Mouse (Mus musculus) kidney, adult 2 months (tissue): ENCODE measurements around the gene Atp12a. TPM values are rescaled to one million over a fixed set of nuclear protein-coding genes. Genes with fewer than 3 reads are reported as not detected.

ENCODE experiments used
- DNase-seq: peaks from one replicate; pipeline ENCODE4 v3.0.0; 2021
- H3K27ac ChIP-seq: fragments of 200-500 bp; 2 replicates; pipeline ENCODE4 v1.5.1; 2012; ENCODE audit warnings: low read depth, low read length, control low read depth, inconsistent platforms; ENCODE audit not compliant: insufficient read depth
- H3K27me3 ChIP-seq: fragments of 200-500 bp; replicated peaks from 2 replicates; pipeline ENCODE4 v1.6.1; 2012; ENCODE audit warnings: mild to moderate bottlenecking, moderate library complexity, low read length, inconsistent platforms; ENCODE audit not compliant: control insufficient read depth, insufficient read depth
- H3K36me3 ChIP-seq: fragments of 200-500 bp; 2 replicates; pipeline ENCODE4 v1.6.1; 2012; ENCODE audit warnings: mild to moderate bottlenecking, moderate library complexity, low read length, inconsistent platforms; ENCODE audit not compliant: control insufficient read depth, insufficient read depth
- H3K4me1 ChIP-seq: fragments of 200-500 bp; 2 replicates; pipeline ENCODE4 v1.6.1; 2011; ENCODE audit warnings: low read length; ENCODE audit not compliant: control insufficient read depth, insufficient read depth
- H3K4me3 ChIP-seq: fragments of 200-500 bp; 2 replicates; pipeline ENCODE4 v1.5.1; 2011; ENCODE audit warnings: mild to moderate bottlenecking, low read depth, low read length, control low read depth; ENCODE audit not compliant: insufficient read depth
- CTCF ChIP-seq: fragments of 200-500 bp; conservative IDR thresholded peaks from 2 replicates; pipeline ENCODE4 v1.5.1; 2011; ENCODE audit warnings: low read depth, mild to moderate bottlenecking, control low read depth, low read length, moderate library complexity, mixed read lengths; ENCODE audit not compliant: insufficient read depth, insufficient read length
- POLR2A ChIP-seq: fragments of 200-500 bp; IDR thresholded peaks from one replicate; pipeline ENCODE4 v1.6.1; 2011; ENCODE audit warnings: low read depth, low read length, control low read depth
- WGBS: fragments of 180-500 bp; shearing (Covaris S2); methylation state at CpG from one replicate; pipeline ENCODE4 v1.1.7; 2018; 5-methylcytosine and 5-hydroxymethylcytosine counted together
- polyA plus RNA-seq: library from polyadenylated mRNA; depleted of rRNA; stranded (reverse); fragments of >200 nt; gene quantifications from 2 replicates; pipeline ENCODE4 v1.2.3, GENCODE M21; 2012; rRNA removed

The Atp12a gene
- polyA plus RNA-seq, 1 experiment, result 0.25 TPM

DNA sequence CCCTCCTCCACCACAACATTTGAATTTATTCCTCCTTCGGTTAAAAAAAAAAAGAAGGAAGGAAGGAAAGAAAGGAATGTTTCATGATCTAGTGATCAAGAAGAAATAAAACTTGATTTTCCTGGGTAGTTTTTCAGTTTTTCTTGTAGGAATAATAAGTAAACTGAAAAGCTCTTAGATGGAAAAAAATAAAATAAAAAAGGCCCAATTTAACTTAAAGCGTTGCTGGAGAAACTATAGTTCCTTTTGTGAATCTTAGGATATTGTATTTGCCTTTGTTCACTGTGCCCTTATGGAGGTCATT, 38.2 kb downstream of the Atp12a start:
- TF ChIP-seq CTCF (no peak), POLR2A (no peak)
- no peaks in the 10 kb centered on the region for H3K36me3 ChIP-seq
- H3K4me1 ChIP-seq, result no peaks in the 10 kb centered on the region
- no peak overlapping the region for H3K27ac ChIP-seq
- no peaks in the 10 kb centered on the region for H3K27me3 ChIP-seq
- H3K4me3 ChIP-seq, result no peak overlapping the region
- DNase-seq, result no peak
- 93% methylated on average over 2 of the region's 2 CpGs for whole genome bisulfite sequencing

Other genes starting within 250 kb of the Atp12a start
- gene Gzme, start 244.4 kb upstream of the Atp12a start, polyA plus RNA-seq, result not detected in 2 replicates
- gene Gzmd, start 232.5 kb upstream of the Atp12a start, polyA plus RNA-seq, result not detected in 2 replicates
- not detected in 2 replicates for gene Gzmg, start 205.5 kb upstream of the Atp12a start, polyA plus RNA-seq
- not detected in 2 replicates for gene Gzmn, start 190.5 kb upstream of the Atp12a start, polyA plus RNA-seq
- gene Gzmf, start 153.7 kb upstream of the Atp12a start, polyA plus RNA-seq, result not detected in 2 replicates
- not detected in 2 replicates for gene Gzmc, start 130.4 kb upstream of the Atp12a start, polyA plus RNA-seq
- gene Gzmb, start 102.8 kb upstream of the Atp12a start, polyA plus RNA-seq, result 0.30 and 0.41 TPM in 2 replicates
- 0.05 TPM in 1 of 2 replicates, not detected in the other for gene Rnf17, start 37.5 kb downstream of the Atp12a start, polyA plus RNA-seq
- gene Cenpj, start 210.4 kb downstream of the Atp12a start, polyA plus RNA-seq, result 1.2 and 1.5 TPM in 2 replicates
- gene Parp4, start 210.6 kb downstream of the Atp12a start, polyA plus RNA-seq, result 6.1 and 9.2 TPM in 2 replicates